Mouse (Mus musculus): Measurements from ENCODE around the gene 9530077C05Rik.
"Not testable (repeated sequence)": the region's sequence is repeated elsewhere in the genome, so short reads cannot be mapped to it uniquely, and the experiment has no call there.

9530077C05Rik gene

GRCm38 (mm10) chr9:22430315-22430840 lies 19.1 kb downstream of the 9530077C05Rik start:
- ChIA-PET CTCF (interaction anchor here in 2 of 4 experiments (0.6 to 1.6 kb wide), 4 partner anchors 19 to 596 kb away, joined by 3 to 7 read pairs (median 3); partner anchors contain the start of gene 9530077C05Rik (in 1 of the 2)), POLR2A (interaction anchor here in 3 of 4 experiments (0.7 to 1.5 kb wide), 11 partner anchors 10 to 242 kb away, joined by 3 to 6 read pairs (median 3); partner anchors contain the start of genes 9530077C05Rik (in 2 of the 3) and Zfp599 (in 1 of the 3))

GRCm38 (mm10) chr9:22433221-22433620 lies 21.9 kb downstream of the 9530077C05Rik start:
- POLR2A ChIA-PET = interaction anchor here in 2 of 4 experiments (0.6 to 1.4 kb wide), 3 partner anchors 21 to 1780 kb away, joined by 3 to 7 read pairs (median 4); partner anchors contain the start of gene 9530077C05Rik (in 2 of the 2)
- CTCF ChIA-PET = interaction anchor here in 1 of 4 experiments (1.3 kb wide), 1 partner anchor 22 kb away, joined by 5 read pairs; the partner anchor contains the start of gene 9530077C05Rik

GRCm38 (mm10) chr9:22434101-22434500 lies 22.8 kb downstream of the 9530077C05Rik start:
- ChIA-PET CTCF (interaction anchor here in 1 of 4 experiments (1.3 kb wide), 1 partner anchor 23 kb away, joined by 5 read pairs; the partner anchor contains the start of gene 9530077C05Rik), POLR2A (no interaction called here)

DNA sequence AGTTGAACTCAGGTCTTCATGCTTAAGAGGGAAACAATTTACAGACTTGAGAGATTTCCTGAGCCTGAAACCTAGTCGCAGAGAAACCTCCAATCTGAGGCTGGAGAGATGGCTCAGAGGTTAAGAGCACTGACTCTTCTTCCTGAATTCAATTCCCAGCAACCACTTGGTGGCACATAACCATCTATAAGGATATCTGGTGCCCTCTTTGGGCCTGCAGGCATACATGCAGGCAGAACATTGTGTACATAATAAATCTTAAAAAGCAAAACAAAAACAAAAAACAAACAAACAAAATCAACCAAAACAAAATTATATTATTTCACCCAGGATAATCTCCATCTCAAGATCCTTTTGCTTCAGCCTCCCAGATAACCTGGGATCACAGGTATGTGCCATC lies 27.5 kb downstream of the 9530077C05Rik start:
- ChIA-PET CTCF (no interaction called here), POLR2A (interaction anchor here in 1 of 4 experiments (0.9 kb wide), 1 partner anchor 50 kb away, joined by 4 read pairs; the partner anchor contains the start of gene Anln)

DNA sequence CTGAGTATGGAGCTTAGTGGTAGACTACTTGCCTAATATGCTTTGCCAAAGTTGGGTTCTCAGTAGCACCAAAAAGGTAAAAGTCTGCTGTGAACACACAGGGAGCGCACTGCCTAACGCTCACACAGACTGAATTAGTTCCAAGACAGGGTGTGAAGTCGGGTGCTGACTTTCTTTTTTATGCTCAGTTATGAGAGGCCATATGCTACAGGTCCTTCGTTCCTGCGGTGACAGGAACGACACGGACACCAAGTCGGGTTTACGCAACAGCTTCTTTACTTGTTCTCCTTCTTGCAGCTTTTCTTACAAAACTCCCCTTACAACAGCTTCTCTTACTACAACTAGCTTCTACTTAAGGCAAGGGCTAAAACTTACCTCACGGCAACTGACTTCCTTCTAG lies 31.8 kb downstream of the 9530077C05Rik start:
- CTCF ChIA-PET = interaction anchor here in 1 of 4 experiments (1.1 kb wide), 1 partner anchor 32 kb away, joined by 3 read pairs; the partner anchor contains the start of gene 9530077C05Rik
- POLR2A ChIA-PET = interaction anchor here in 3 of 4 experiments (0.6 to 2.0 kb wide), 16 partner anchors 10 to 251 kb away, joined by 3 to 8 read pairs (median 4); partner anchors contain the start of genes 9530077C05Rik (in 3 of the 3), Anln (in 1 of the 3) and Bbs9 (in 1 of the 3)

- CTCF ChIA-PET = no interaction called here
- POLR2A ChIA-PET = no interaction called here
Measured at GRCm38 (mm10) chr9:22445123-22445522, 33.8 kb downstream of the 9530077C05Rik start.

DNA sequence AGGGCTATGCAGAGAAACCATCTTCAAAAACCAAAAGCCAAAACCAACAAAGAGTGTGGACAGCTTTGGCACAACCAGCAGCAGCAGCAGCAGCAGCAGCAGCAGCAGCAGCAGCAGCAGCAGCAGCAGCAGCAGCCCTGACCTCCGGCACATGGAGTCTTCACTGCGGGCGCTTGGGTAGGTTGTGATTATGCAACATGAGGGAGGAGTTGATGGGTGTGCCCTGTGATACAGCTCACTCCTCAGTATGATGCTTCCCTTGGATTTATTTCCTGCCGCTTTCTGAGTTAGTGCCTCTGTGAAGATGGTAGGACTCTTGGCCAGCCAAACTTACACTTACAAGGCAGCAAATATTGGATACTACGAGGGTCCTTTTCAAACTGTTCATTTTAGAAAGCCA lies 35.9 kb downstream of the 9530077C05Rik start:
- ChIA-PET CTCF (interaction anchor here in 1 of 4 experiments (0.5 kb wide), 1 partner anchor 39 kb away, joined by 5 read pairs; no protein-coding TSS in a partner anchor), POLR2A (interaction anchor here in 2 of 4 experiments (0.7 to 1.0 kb wide), 2 partner anchors 28 to 361 kb away, joined by 3 to 5 read pairs; partner anchors contain the start of gene Bbs9 (in 1 of the 2))

DNA sequence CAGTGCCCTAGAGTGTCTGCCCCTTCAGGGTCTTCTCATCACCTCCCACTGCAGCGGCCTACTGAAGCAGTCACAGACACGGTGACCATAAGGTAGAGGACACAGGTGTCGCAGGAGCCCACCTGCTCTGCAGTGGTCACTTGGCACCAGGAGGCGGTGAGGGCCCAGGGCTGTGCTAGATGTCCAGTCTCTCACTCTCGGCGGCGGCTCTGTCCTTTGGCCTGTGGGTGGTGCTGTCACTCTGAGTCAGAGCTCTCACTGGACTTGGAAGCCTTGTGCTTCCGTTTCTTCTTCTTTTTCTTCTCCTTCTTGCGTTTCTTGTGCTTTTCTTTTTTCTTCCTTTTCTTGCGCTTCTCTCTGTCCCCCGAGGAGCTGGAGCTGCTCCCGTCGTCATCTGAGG lies 37.1 kb downstream of the 9530077C05Rik start:
- CTCF ChIA-PET = interaction anchor here in 1 of 4 experiments (0.6 kb wide), 1 partner anchor 262 kb away, joined by 3 read pairs; no protein-coding TSS in a partner anchor
- POLR2A ChIA-PET = interaction anchor here in 2 of 4 experiments (0.7 to 1.1 kb wide), 2 partner anchors 37 to 89 kb away, joined by 3 to 4 read pairs; partner anchors contain the start of gene 9530077C05Rik (in 1 of the 2)

DNA sequence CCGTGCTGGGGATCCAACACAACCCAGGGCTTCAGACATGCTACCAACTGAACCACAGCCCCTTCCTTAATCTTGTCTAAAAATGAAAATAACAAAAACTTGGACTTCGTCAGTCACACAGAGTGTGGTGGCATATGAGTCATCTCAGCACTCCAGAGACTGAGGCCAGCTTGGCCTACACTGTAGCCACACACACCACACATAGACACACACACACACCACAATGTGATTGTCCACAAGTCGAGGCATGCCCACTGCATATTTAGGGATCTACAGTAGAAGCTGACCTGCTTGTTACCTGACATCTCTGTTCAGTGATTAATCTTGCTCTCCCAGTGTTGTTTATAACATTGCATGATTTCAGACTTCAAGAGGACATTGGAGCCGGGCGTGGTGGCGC lies 37.9 kb downstream of the 9530077C05Rik start:
- ChIA-PET CTCF (no interaction called here), POLR2A (interaction anchor here in 2 of 4 experiments (1.1 to 1.2 kb wide), 2 partner anchors 11 to 38 kb away, joined by 3 to 6 read pairs; partner anchors contain the start of gene 9530077C05Rik (in 1 of the 2))

- ChIA-PET CTCF (no interaction called here), POLR2A (interaction anchor here in 2 of 4 experiments (1.0 to 1.7 kb wide), 4 partner anchors 10 to 73 kb away, joined by 3 to 9 read pairs (median 3); partner anchors contain the start of gene 9530077C05Rik (in 1 of the 2))
Measured at GRCm38 (mm10) chr9:22452697-22453096, 41.4 kb downstream of the 9530077C05Rik start.

GRCm38 (mm10) chr9:22453501-22453924 lies 42.2 kb downstream of the 9530077C05Rik start:
- POLR2A ChIA-PET = interaction anchor here in 1 of 4 experiments (0.5 to 1.2 kb wide), 4 partner anchors 10 to 355 kb away, joined by 3 to 4 read pairs (median 4); no protein-coding TSS in a partner anchor
- CTCF ChIA-PET = interaction anchor here in 1 of 4 experiments (0.7 kb wide), 1 partner anchor 101 kb away, joined by 3 read pairs; no protein-coding TSS in a partner anchor

GRCm38 (mm10) chr9:22453990-22454389 lies 42.7 kb downstream of the 9530077C05Rik start, which contains the start of gene Gm17545:
Gm17545 (plus strand) TSS chr9:22454290.
- CTCF ChIA-PET = not testable (repeated sequence)
- POLR2A ChIA-PET = interaction anchor here in 2 of 4 experiments (0.5 to 1.2 kb wide), 3 partner anchors 14 to 355 kb away, joined by 4 read pairs; no protein-coding TSS in a partner anchor

GRCm38 (mm10) chr9:22455041-22455440 lies 43.7 kb downstream of the 9530077C05Rik start:
- ChIA-PET POLR2A (interaction anchor here in 2 of 4 experiments (1.0 to 1.3 kb wide), 3 partner anchors 13 to 25 kb away, joined by 3 to 4 read pairs (median 3); no protein-coding TSS in a partner anchor), CTCF (interaction anchor here in 1 of 4 experiments (0.7 kb wide), 1 partner anchor 15 kb away, joined by 3 read pairs; no protein-coding TSS in a partner anchor)

DNA sequence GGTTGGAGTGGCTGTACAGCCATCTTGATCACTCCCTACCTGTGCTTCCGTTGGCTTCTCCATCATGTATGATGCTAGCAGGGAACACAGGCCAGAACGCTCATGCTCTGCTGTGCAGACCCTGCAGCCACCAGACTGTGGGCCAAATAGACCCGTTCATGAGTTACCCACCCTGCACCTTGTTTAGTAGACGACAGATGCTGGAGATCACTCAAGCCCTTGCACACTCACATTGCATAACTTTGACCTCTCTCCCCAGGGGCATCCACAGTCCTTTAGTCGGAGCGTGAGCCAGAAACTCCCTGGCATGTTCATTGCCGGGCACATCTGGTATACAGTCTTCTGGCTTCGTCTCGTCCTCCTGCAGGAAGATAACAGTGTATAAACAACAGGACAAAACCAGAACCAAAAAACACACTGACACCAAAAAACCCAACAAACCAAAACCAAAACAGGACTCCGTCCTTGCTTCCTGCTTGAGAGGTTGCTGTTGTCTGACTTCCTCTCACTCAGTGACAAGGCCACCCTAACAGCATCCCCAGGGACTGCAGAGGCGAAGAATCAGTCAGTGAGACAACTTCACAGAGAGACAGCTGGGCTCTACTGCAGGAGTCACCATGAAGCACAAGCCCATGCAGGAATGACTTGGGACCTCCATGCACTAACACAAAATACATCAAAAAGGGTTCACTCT lies 46.0 kb downstream of the 9530077C05Rik start:
- CTCF ChIA-PET = no interaction called here
- POLR2A ChIA-PET = no interaction called here

- CTCF ChIA-PET = no interaction called here
Measured at GRCm38 (mm10) chr9:22461946-22462345, 50.6 kb downstream of the 9530077C05Rik start.

DNA sequence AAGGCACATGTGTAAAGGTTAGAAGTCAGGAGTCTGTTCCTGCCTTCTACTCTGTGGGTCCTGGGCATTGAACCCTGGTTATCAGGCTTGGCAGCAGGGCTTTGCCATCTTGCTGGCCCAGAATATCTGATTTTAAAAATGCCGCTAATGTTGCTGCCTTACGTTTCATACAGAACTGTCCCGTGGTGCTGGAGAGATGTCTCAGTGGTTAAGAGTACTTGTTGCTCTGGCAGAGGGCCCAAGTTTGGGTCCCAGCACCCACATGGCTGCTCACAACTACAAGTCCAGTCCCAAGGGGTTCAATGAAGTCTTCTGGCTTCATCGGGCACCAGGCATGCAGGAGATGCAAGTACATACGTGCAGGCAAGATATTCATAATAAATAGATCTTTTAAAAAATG lies 54.9 kb downstream of the 9530077C05Rik start:
- ChIA-PET POLR2A (interaction anchor here in 2 of 4 experiments (0.9 kb wide), 2 partner anchors 9 to 76 kb away, joined by 4 to 5 read pairs; partner anchors contain the start of gene Bbs9 (in 1 of the 2)), CTCF (no interaction called here)

More at GRCm38 (mm10) chr9:22461946-22462345, 50.6 kb downstream of the 9530077C05Rik start:
- POLR2A ChIA-PET = interaction anchor here in 1 of 4 experiments (0.7 kb wide), 1 partner anchor 50 kb away, joined by 3 read pairs; the partner anchor contains the start of gene 9530077C05Rik

GRCm38 (mm10) chr9:22467371-22468169 lies 56.3 kb downstream of the 9530077C05Rik start:
- ChIA-PET POLR2A (interaction anchor here in 3 of 4 experiments (0.6 to 1.9 kb wide), 26 partner anchors 8 to 753 kb away, joined by 3 to 13 read pairs (median 4); partner anchors contain the start of genes 9530077C05Rik (in 2 of the 3), Anln (in 1 of the 3), Ecsit (in 1 of the 3) and Ldlr (in 1 of the 3)), CTCF (interaction anchor here in 2 of 4 experiments (0.6 to 1.0 kb wide), 3 partner anchors 18 to 841 kb away, joined by 3 to 6 read pairs (median 6); no protein-coding TSS in a partner anchor)

Data from embryonic stem cell, embryonic (primary cell).